Mouse (Mus musculus) lung, embryonic 14.5 days (tissue): ENCODE measurements at regions not wholly inside any gene's neighbourhood (a gene's known extent, or its start where the extent isn't known, plus 50 kb on each side); places are given as distances from the start of the nearest gene placed in this dataset.

Source experiments
- ATAC-seq: fragments of 200-750 bp; cut with Nextera tagmentation; 2 replicates; pipeline ENCODE4 v1.8.0; 2017; ENCODE audit warnings: mild to moderate bottlenecking, moderate TSS enrichment, moderate library complexity; ENCODE audit not compliant: insufficient read depth
- DNase-seq: peaks from one replicate; pipeline ENCODE4 v3.0.0-alpha.2; 2015
- H3K27ac ChIP-seq: fragments of 300-500 bp; sonication (generic); 2 replicates; pipeline ENCODE4 v1.5.1; 2014; ENCODE audit warnings: low read depth, mild to moderate bottlenecking, moderate library complexity
- H3K27me3 ChIP-seq: fragments of 300-500 bp; sonication (generic); 2 replicates; pipeline ENCODE4 v1.6.1; 2014; ENCODE audit warnings: low read length, control low read depth; ENCODE audit not compliant: insufficient read depth
- H3K36me3 ChIP-seq: fragments of 300-500 bp; sonication (generic); 2 replicates; pipeline ENCODE4 v1.6.1; 2014; ENCODE audit warnings: control low read depth; ENCODE audit not compliant: insufficient read depth
- H3K4me1 ChIP-seq: fragments of 300-500 bp; sonication (generic); 2 replicates; pipeline ENCODE4 v1.6.1; 2014; ENCODE audit warnings: antibody characterized with exemption, control low read depth; ENCODE audit not compliant: insufficient read depth
- H3K4me2 ChIP-seq: fragments of 300-500 bp; sonication (generic); 2 replicates; pipeline ENCODE4 v1.6.1; 2014; ENCODE audit warnings: mild to moderate bottlenecking
- H3K4me3 ChIP-seq: fragments of 300-500 bp; sonication (generic); 2 replicates; pipeline ENCODE4 v1.5.1; 2014; ENCODE audit warnings: low read depth, low read length
- H3K9ac ChIP-seq: fragments of 300-500 bp; sonication (generic); 2 replicates; pipeline ENCODE4 v1.6.1; 2014
- H3K9me3 ChIP-seq: fragments of 300-500 bp; sonication (generic); 2 replicates; pipeline ENCODE4 v1.6.1; 2016; ENCODE audit warnings: low read depth, low read length, control low read depth
- CTCF ChIP-seq: IDR thresholded peaks from 2 replicates; pipeline ENCODE4 v1.5.1; 2016; ENCODE audit warnings: antibody characterized with exemption, low read depth
- WGBS: fragments of 180-500 bp; shearing (Covaris S2); extraction: QIAGEN DNeasy Blood & Tissue Kit; methylation state at CpG from one replicate; pipeline ENCODE4 v1.1.7; 2014; 5-methylcytosine and 5-hydroxymethylcytosine counted together

DNA sequence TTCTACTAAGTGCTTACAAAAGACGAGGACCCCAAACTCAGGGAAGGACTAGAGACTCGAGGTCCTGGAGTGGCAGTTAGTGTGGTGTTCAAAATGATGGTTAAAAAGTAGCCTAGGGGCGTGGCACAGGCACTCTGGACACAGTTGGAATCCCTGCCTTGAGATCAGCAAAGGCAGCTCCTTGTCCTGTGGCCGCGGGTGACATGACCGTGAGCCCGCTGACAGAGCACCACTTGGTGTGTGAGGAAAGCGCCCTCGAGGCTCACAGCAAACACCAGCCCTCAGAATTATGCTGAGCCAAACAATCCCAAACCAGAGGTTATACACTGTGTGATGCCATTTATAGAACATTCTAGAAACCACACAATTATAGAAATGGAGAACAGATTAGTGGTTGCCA lies 112.9 kb upstream of the Tmem189 start:
- peaks cover 9% of the 10 kb centered on the region for H3K4me1 ChIP-seq
- no peak for TF ChIP-seq CTCF

DNA sequence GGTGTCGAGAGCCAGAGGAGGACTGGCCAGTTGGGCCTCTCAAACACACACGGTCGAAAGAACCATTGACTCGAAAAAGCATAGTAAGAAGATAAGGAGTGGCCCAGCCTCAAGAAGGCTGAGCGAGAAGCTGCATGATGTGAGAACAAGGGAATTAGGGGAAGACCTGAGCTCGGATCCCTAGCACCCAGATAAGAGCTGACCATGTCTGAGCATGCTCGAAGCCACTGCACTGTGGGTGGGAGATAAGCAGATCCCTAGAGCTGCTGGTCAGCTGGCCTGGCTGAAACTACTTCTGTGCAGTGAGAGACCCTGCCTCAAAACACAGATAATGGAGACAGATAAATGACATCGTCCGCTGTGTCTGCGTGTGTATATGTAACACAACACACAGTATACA lies 111.8 kb upstream of the Tmem189 start:
- 67% methylated on average over 10 of the region's 10 CpGs for WGBS
- ATAC-seq = 0 out of 2 replicates have a peak, but pooled peaks have one; percentile 1
- peak overlapping the region; percentile 83 for H3K27ac ChIP-seq

More for the DNA sequence above, 112.9 kb upstream of the Tmem189 start:
- Histone ChIP-seq H3K4me2 (no peak overlapping the region), H3K27me3 (no peaks in the 10 kb centered on the region), H3K4me3 (no peak overlapping the region), H3K27ac (no peak overlapping the region), H3K9ac (no peak overlapping the region), H3K36me3 (no peaks in the 10 kb centered on the region), H3K9me3 (no peaks in the 10 kb centered on the region)
- DNase-seq (no peak), ATAC-seq (no peak)
- 70% methylated on average over 9 of the region's 9 CpGs for WGBS

DNA sequence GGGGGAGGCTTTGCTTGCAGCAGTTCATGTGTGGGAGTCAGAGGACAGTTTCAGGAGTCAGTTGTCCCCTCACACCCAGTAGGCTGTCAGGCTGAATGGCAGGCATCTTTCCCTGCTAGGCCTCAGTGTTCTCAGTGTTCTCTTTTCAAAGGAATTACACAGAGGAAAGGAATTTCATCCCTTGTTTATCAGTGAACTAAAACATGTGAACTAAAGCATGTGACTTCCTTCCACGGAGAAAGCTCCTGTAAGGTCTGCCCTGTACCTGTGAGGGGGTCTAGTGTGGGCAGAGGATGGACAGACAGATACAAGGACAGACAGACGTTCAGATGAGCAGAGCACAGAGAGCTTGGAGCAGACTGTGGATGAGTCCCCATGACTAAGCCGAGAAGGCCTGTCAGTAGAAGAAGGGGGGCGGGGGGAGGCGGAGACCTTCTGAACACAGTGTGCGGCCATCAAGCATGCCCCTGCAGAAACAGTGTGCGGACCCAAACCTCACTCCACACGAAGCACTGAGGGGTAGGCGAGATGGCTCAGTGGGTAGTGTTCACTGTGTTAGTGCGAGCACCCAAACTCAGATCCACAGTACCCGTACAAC lies 111.1 kb upstream of the Tmem189 start:
- no peak for TF ChIP-seq CTCF

More for the DNA sequence above, 111.8 kb upstream of the Tmem189 start:
- Histone ChIP-seq H3K27me3 (no peaks in the 10 kb centered on the region), H3K36me3 (no peaks in the 10 kb centered on the region), H3K9me3 (no peaks in the 10 kb centered on the region), H3K9ac (no peak overlapping the region), H3K4me1 (peaks cover 9% of the 10 kb centered on the region), H3K4me3 (no peak overlapping the region), H3K4me2 (no peak overlapping the region)
- no peak for TF ChIP-seq CTCF
- DNase-seq = no peak

DNA sequence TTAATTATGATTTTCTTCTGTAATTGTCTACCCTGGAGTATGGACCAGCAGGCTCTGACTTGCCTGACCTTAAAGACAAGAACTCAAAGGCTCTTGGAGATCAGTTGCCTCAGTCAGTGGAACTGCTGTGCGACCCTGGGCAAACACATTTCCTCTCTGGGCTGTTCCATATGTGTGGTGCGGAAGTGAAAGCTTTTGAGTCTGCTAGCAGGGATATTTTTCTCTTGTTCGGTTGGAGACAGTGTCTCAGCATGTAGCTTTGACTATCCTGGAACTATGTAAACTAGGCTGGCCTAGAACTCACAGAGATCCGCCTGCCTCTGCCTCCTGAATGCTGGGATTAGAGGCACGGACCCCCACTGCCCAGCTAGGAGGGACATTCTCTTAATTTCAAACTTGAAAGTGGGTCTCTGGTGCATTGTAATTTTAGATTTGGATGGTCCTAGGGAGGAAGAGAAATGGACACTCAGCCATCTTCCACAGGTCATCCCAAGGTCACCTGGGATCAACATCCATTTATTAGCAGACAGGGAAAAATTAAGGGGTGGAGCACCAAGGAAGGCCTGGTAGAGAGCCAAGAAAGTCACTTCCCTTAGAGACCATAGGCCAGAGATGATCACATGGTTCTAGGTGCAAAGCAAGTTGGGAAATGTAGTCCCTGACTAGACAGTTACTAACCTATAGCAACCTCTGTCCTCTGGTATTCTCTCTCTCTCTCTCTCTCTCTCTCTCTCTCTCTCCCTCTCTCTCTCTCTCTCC lies 110.2 kb upstream of the Tmem189 start:
- Histone ChIP-seq H3K4me1 (peaks cover 9% of the 10 kb centered on the region), H3K9ac (no peak overlapping the region), H3K27ac (peak overlapping the region; percentile 20; the same call in 1 of the 2 replicates), H3K4me3 (no peak overlapping the region), H3K9me3 (no peaks in the 10 kb centered on the region), H3K27me3 (no peaks in the 10 kb centered on the region), H3K36me3 (no peaks in the 10 kb centered on the region), H3K4me2 (no peak overlapping the region)
- DNase-seq (peak; percentile 82), ATAC-seq (peak; percentile 71)
- TF ChIP-seq CTCF = no peak
- 86% methylated on average over 5 of the region's 5 CpGs for WGBS

More for the DNA sequence above, 111.1 kb upstream of the Tmem189 start:
- Histone ChIP-seq H3K4me3 (no peak overlapping the region), H3K36me3 (no peaks in the 10 kb centered on the region), H3K27ac (peak overlapping the region; percentile 83), H3K4me2 (no peak overlapping the region), H3K9ac (no peak overlapping the region), H3K9me3 (no peaks in the 10 kb centered on the region), H3K27me3 (no peaks in the 10 kb centered on the region), H3K4me1 (peaks cover 9% of the 10 kb centered on the region)
- 48% methylated on average over 11 of the region's 11 CpGs for WGBS
- peak; percentile 37; the same call in 1 of the 2 replicates for ATAC-seq
- peak; percentile 61 for DNase-seq

- Histone ChIP-seq H3K36me3 (no peaks in the 10 kb centered on the region), H3K27ac (no peak overlapping the region), H3K27me3 (no peaks in the 10 kb centered on the region), H3K4me3 (no peak overlapping the region), H3K9me3 (no peaks in the 10 kb centered on the region), H3K4me2 (no peak overlapping the region), H3K4me1 (peaks cover 6% of the 10 kb centered on the region), H3K9ac (no peak overlapping the region)
- TF ChIP-seq CTCF = no peak
- DNase-seq (no peak), ATAC-seq (no peak)
- 90% methylated on average over 9 of the region's 9 CpGs for WGBS
Measured at GRCm38 (mm10) chr2:167798969-167799513, 109.4 kb upstream of the Tmem189 start.

GRCm38 (mm10) chr2:167798076-167798782 lies 108.6 kb upstream of the Tmem189 start:
- Histone ChIP-seq H3K4me1 (peaks cover 6% of the 10 kb centered on the region), H3K4me3 (no peak overlapping the region), H3K4me2 (no peak overlapping the region), H3K27me3 (no peaks in the 10 kb centered on the region), H3K36me3 (no peaks in the 10 kb centered on the region), H3K9ac (no peak overlapping the region), H3K27ac (no peak overlapping the region), H3K9me3 (no peaks in the 10 kb centered on the region)
- no peak for TF ChIP-seq CTCF
- DNase-seq (no peak), ATAC-seq (no peak)
- WGBS = 64% methylated on average over 11 of the region's 11 CpGs

DNA sequence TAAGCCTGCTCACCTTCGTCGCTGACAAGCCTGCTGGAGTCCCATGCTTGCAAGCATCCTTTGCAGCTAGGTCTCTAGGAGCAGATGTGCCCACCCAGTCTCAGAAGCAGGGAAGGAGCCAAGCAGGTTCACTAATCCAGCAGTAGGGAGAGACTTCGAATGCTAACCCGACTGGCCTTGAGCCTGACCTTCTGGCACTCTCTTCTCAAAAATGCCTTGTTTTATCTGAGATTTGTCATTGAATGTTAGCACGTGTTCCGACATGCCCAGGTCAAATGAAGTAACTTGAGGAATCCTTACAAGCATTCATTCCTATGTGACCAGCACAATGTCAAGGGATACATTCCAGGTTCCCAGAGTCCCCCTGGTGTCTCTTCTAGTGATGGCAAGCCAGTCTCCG lies 105.9 kb upstream of the Tmem189 start:
- no peak overlapping the region for H3K27ac ChIP-seq
- no peaks in the 10 kb centered on the region for H3K9me3 ChIP-seq
- H3K9ac ChIP-seq = no peak overlapping the region
- no peak for DNase-seq
- ATAC-seq = no peak
- no peak for TF ChIP-seq CTCF
- no peaks in the 10 kb centered on the region for H3K4me1 ChIP-seq
- H3K4me2 ChIP-seq = no peak overlapping the region
- H3K27me3 ChIP-seq = no peaks in the 10 kb centered on the region
- H3K4me3 ChIP-seq = no peak overlapping the region
- no peaks in the 10 kb centered on the region for H3K36me3 ChIP-seq
- 74% methylated on average over 7 of the region's 7 CpGs for WGBS
